7 mouse cellular contexts compared by ENCODE assay signal in genomic region chr6:91729677-91730127, GRCm38 (mm10). TPM values are rescaled to one million over a fixed set of nuclear protein-coding genes. Genes with fewer than 3 reads are reported as not detected.
DNase-seq lines count a peak whose midpoint lies in the region; ATAC-seq lines count a peak whose summit lies in the region.

No protein-coding gene starts in this region.

- peak overlapping the region; percentile 68 for H3K27ac ChIP-seq in embryonic facial prominence, embryonic 15.5 days (replicated peaks)
- no peak overlapping the region for H3K27ac ChIP-seq in heart, embryonic 11.5 days (ENCODE audit: low read depth, low read length)
- H3K27ac ChIP-seq in lung, embryonic 15.5 days, result peak overlapping the region; percentile 72

- WGBS in embryonic facial prominence, embryonic 15.5 days, result 20% methylated on average over 12 of the region's 12 CpGs
- WGBS in heart, embryonic 11.5 days (ENCODE audit: insufficient replicate concordance), result 48% methylated on average over 12 of the region's 12 CpGs
- WGBS in lung, embryonic 15.5 days, result 15% methylated on average over 12 of the region's 12 CpGs

- H3K4me1 ChIP-seq in embryonic facial prominence, embryonic 15.5 days, result peaks cover 24% of the 10 kb centered on the region
- peaks cover 18% of the 10 kb centered on the region for H3K4me1 ChIP-seq in heart, embryonic 11.5 days (ENCODE audit: control insufficient read depth, insufficient read depth, low read length)
- H3K4me1 ChIP-seq in lung, embryonic 15.5 days, result peaks cover 31% of the 10 kb centered on the region

- H3K9ac ChIP-seq in embryonic facial prominence, embryonic 15.5 days, result no peak overlapping the region
- H3K9ac ChIP-seq in heart, embryonic 11.5 days (ENCODE audit: low read depth, low read length), result 0 out of 2 replicates have a peak overlapping the region, but pooled peaks have one; percentile 12
- no peak overlapping the region for H3K9ac ChIP-seq in lung, embryonic 15.5 days

- H3K4me3 ChIP-seq in embryonic facial prominence, embryonic 15.5 days (replicated peaks), result no peak overlapping the region
- no peak overlapping the region for H3K4me3 ChIP-seq in heart, embryonic 11.5 days (ENCODE audit: low read depth, low read length)
- H3K4me3 ChIP-seq in lung, embryonic 15.5 days, result no peak overlapping the region

- no peak overlapping the region for H3K4me2 ChIP-seq in embryonic facial prominence, embryonic 15.5 days (replicated peaks)
- H3K4me2 ChIP-seq in heart, embryonic 11.5 days, result no peak overlapping the region
- H3K4me2 ChIP-seq in lung, embryonic 15.5 days, result no peak overlapping the region

- peak; percentile 55 to 73 for DNase-seq in adrenal gland, postnatal 36 days
- peak; percentile 73 to 80 for DNase-seq in kidney, adult 8-10 months
- peak; percentile 70 for DNase-seq in ovary, postnatal 36 days (ENCODE audit: low spot score)

- H3K9me3 ChIP-seq in embryonic facial prominence, embryonic 15.5 days (replicated peaks), result no peaks in the 10 kb centered on the region
- no peaks in the 10 kb centered on the region for H3K9me3 ChIP-seq in heart, embryonic 11.5 days (replicated peaks; ENCODE audit: control insufficient read depth, low read length)
- H3K9me3 ChIP-seq in lung, embryonic 15.5 days, result no peaks in the 10 kb centered on the region

- H3K27me3 ChIP-seq in embryonic facial prominence, embryonic 15.5 days, result no peaks in the 10 kb centered on the region
- no peaks in the 10 kb centered on the region for H3K27me3 ChIP-seq in heart, embryonic 11.5 days (ENCODE audit: control insufficient read depth, insufficient read depth, low read length)
- H3K27me3 ChIP-seq in lung, embryonic 15.5 days, result no peaks in the 10 kb centered on the region

- H3K36me3 ChIP-seq in embryonic facial prominence, embryonic 15.5 days, result peaks cover 42% of the 10 kb centered on the region
- H3K36me3 ChIP-seq in heart, embryonic 11.5 days (ENCODE audit: control insufficient read depth, insufficient read depth, low read length), result peaks cover 32% of the 10 kb centered on the region
- H3K36me3 ChIP-seq in lung, embryonic 15.5 days, result peaks cover 25% of the 10 kb centered on the region

- peak; percentile 75 for ATAC-seq in embryonic facial prominence, embryonic 15.5 days (ENCODE audit: insufficient number of reproducible peaks, low FRiP score, low TSS enrichment, low read depth)
- ATAC-seq in heart, embryonic 11.5 days (replicated peaks; ENCODE audit: insufficient number of reproducible peaks, low FRiP score, low TSS enrichment), result 0 out of 2 replicates have a peak, but pooled peaks have one; percentile 12
- peak; percentile 84 for ATAC-seq in lung, embryonic 15.5 days (ENCODE audit: borderline replicate concordance, extremely low read depth, low FRiP score, low TSS enrichment)
- ATAC-seq in megakaryocyte, adult 5-6 weeks (ENCODE audit: poor library complexity, severe bottlenecking), result no peak

RNA-seq across cellular contexts. Expression of gene Slc6a6, which starts 45.8 kb away (rescaled TPM):
- total RNA-seq in adrenal gland, postnatal 36 days (2021), result 100 to 1,000 TPM; 331 to 678 TPM
- polyA plus RNA-seq in embryonic facial prominence, embryonic 15.5 days (2015; fragmentation: Nextera tagmentation; extraction: Ambion mirVana), result 61.6 and 77.5 TPM in 2 replicates
- polyA plus RNA-seq in heart, embryonic 11.5 days (2014; fragmentation: Nextera tagmentation; extraction: Ambion mirVana), result 54.7 and 63.0 TPM in 2 replicates
- 47.1 and 48.4 TPM in 2 replicates for polyA plus RNA-seq in lung, embryonic 15.5 days (2015; fragmentation: Nextera tagmentation; extraction: Ambion mirVana)
- total RNA-seq in megakaryocyte, adult 5-6 weeks (2015), result 58.0 and 61.9 TPM in 2 replicates
- total RNA-seq in megakaryocyte, adult 5-6 weeks (2017), result 46.7 and 61.0 TPM in 2 replicates
